Mouse (Mus musculus) brown adipose tissue, adult 24 weeks (tissue): ENCODE results near the gene Tmem203. TPM values are rescaled to one million over a fixed set of nuclear protein-coding genes. Genes with fewer than 3 reads are reported as not detected.
A peak's percentile ranks its signal among the peaks of the same experiment; 100 is the strongest.
"Not testable (repeated sequence)": the region's sequence is repeated elsewhere in the genome, so short reads cannot be mapped to it uniquely, and the experiment has no call there.

Experiments used
- H3K27ac ChIP-seq: fragments of 200-500 bp; replicated peaks from 2 replicates; pipeline ENCODE4 v1.5.1; 2012; ENCODE audit warnings: low read depth, mild to moderate bottlenecking, low read length
- H3K4me1 ChIP-seq: fragments of 200-500 bp; 2 replicates; pipeline ENCODE4 v1.6.1; 2012; ENCODE audit warnings: low read length, mixed read lengths; ENCODE audit not compliant: control insufficient read depth, insufficient read depth, insufficient read length
- H3K4me3 ChIP-seq: fragments of 200-500 bp; 2 replicates; pipeline ENCODE4 v1.5.1; 2012; ENCODE audit warnings: low read depth, mild to moderate bottlenecking, low read length, moderate library complexity; ENCODE audit not compliant: insufficient read depth
- polyA plus RNA-seq: library from polyadenylated mRNA; stranded (reverse); fragments of >200 nt; gene quantifications from 2 replicates; pipeline ENCODE4 v1.2.4, GENCODE M21; 2012; ENCODE audit not compliant: missing spikeins, insufficient read depth, insufficient read length

Gene Tmem203
- polyA plus RNA-seq, 1 experiment, result 13.5 TPM

DNA sequence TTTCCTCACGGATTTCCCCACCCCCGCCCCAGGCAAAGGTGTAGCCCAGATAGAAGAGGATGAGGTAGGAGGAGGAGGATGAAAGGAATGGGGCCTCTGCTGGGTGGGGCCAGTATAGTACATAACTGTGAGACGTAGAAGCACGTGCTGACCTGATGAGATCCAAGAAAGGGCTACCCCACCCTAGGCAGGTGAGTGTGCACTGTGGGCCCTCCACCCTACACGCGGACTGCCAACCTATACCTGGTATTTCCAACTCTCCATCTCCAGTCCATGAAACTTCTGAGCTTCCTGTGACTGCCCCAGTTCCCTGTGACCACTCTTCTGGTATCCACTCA is 13.8 kb upstream of the Tmem203 start:
- Histone ChIP-seq H3K4me1 (peaks cover 3% of the 10 kb centered on the region; the same call in 1 of the 2 replicates), H3K27ac (no peak overlapping the region), H3K4me3 (peak overlapping the region; percentile 57; the same call in 1 of the 2 replicates)

DNA sequence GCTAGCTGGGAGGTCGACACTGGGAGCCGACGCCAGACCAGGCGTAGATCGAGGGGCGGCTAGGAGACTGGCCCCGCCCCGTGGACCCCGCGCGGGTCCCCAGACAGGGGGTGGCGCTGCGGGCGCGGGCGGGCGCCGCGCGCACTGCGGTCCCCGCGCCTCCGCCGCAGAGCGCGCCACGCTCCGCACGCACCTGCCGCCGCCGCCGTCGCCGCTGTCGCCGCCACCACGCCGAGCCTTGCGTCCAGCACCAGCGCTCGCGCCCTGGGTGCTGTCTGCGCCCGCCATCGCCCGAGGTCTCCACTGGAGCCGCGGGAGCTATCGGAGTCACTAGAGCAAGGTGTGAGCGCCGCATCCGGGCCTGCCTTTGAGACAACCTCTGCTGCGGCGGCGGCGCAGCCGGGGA is 13.1 kb upstream of the Tmem203 start, which contains the start of the genes Rnf208 and Cysrt1:
TSS of gene Rnf208 (plus strand) at position 155 of the 406 bp plus-strand sequence.
TSS of gene Cysrt1 (minus strand) at position 352 of the 406 bp plus-strand sequence.
- Histone ChIP-seq H3K4me3 (peak within 1 kb of the TSS; percentile 57), H3K27ac (no peak within 1 kb of the TSS), H3K4me1 (peaks cover 3% of the 10 kb centered on the region; the same call in 1 of the 2 replicates)

DNA sequence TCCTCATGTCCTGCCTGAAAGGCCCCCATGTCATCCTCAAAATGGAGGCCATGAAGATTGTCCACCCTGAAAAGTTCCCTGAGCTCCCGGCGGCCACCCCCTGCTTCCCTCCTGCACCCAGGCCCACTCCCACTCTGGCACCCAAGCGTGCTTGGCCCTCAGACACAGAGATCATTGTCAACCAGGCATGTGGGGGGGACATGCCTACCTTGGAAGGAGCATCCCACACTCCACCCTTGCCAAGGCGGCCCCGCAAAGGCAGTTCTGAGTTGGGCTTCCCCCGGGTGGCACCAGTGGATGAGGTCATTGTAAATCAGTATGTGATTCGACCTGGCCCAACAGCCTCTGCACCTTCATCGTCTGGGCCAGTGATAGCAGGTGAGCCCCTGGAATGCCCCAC is 11.9 kb upstream of the Tmem203 start:
- Histone ChIP-seq H3K27ac (no peak overlapping the region), H3K4me1 (peaks cover 3% of the 10 kb centered on the region; the same call in 1 of the 2 replicates)

DNA sequence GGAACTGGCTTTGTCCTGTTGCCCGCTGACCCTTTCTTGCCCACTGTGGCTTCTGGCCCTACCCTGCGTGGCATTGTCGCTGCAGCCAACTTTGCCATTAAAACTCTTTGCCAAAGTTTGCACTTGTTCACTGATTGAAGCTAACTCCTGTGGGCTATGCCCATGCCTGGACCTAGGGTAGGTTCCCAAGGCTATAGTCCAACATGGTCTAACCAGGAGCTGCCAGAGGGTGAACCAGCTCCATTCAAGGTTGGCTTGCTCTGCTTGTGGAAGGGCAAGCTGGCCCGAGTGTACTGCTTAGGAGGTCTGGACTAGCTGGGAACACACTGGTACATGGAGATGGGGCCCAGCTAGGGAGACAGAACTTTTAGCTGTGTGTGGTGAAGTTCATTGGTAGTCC is 11.1 kb upstream of the Tmem203 start:
- Histone ChIP-seq H3K27ac (no peak overlapping the region), H3K4me1 (peaks cover 3% of the 10 kb centered on the region; the same call in 1 of the 2 replicates), H3K4me3 (no peak overlapping the region)

More for the DNA sequence above, 11.9 kb upstream of the Tmem203 start:
- H3K4me3 ChIP-seq, result no peak overlapping the region

DNA sequence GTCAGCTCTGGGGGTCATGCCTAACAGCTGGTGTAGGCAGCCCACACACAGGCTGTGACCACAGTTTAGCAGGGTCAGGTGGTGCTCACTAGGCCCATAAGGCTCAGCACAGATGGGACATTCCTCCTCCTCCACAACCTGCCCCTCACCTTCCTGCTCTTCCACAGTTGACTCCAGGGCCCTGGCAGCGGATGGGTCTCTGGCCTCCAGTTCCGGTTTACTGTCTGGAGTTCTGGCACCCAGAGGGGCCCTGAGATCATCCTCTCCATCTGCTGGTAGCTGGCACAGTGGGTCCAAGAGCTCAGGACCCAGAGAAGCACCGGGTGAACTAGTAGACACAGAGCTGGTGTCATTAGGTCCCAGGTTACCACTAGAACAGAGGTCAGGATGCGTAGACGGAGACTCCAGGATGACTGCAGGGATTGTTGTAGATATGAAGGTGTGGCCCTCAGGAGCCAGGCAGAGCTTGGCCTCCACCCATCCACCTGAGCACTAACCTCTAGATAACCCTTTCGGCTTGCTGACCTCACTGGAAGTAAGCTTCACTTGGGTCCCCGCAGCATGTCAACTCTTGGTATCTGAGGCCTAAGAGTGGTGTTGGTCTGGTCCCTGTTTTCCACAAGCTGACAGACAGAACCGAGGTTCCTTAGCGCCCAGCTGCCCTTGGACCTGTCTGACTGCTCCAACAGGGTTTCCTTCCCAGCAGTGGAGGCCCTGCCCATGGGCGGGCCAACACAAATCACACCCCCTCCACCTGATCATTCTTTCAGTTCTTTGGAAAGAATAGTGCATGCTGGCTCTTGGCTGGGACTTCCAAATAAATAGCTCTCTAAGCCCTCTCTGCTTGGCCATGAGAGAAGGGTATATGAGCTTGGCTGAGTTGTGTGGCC is 8.8 kb upstream of the Tmem203 start, which contains the start of gene AL732309.1:
TSS of gene AL732309.1 (minus strand) at position 681 of the 890 bp plus-strand sequence.
- Histone ChIP-seq H3K4me1 (peaks cover under 1% of the 10 kb centered on the region; the same call in 1 of the 2 replicates), H3K4me3 (no peak within 1 kb of the TSS), H3K27ac (no peak within 1 kb of the TSS)

DNA sequence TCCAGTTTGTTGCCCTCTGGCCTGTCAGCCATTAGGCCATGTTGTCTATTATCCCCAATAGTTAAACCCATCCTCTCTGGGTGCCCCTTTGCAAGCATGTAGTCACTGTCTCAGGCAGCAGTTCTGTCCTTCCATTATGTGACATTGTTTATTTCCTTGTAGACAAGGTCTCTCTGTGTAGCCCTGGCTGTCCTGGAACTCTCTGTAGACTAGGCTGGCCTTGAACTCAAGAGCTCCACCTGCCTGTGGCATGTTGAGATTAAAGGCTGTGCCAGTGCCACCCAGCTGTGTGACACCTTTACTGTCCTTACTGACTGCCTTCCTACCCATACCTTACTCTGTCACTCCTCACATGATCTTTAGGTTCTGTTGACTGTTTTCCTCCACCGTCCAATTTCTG is 2.9 kb upstream of the Tmem203 start:
- Histone ChIP-seq H3K27ac (no peak overlapping the region), H3K4me1 (no peaks in the 10 kb centered on the region), H3K4me3 (no peak overlapping the region)

DNA sequence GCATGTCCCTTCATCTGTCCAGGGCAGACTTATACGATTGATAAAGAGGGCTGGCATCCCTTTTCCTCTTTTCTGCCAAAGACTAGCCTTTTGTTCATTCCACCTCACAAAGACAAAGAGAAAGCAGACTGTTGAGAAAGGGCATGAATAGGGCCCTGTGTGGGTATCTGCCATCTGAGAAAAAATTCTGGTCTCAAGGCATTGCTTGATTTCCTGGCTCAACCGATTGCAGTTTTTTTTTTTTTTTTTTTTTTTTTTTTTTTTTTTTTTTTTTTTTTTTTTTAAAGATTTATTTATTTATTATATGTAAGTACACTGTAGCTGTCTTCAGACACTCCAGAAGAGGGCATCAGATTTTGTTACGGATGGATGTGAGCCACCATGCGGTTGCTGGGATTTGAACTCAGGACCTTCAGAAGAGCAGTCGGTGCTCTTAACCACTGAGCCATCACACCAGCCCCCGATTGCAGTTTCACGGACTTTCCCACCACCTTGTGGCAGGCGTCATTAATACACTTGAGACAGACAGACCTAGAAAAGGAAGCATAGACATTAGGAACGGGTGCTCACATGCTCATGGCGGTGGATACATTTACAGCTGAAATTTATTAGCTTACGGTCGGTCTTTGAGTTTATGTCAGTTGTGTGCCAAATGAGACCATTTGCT is 1.3 kb downstream of the Tmem203 start:
- not testable (repeated sequence) for H3K4me1 ChIP-seq, H3K27ac ChIP-seq
- peak overlapping the region; percentile 30; the same call in 1 of the 2 replicates for H3K4me3 ChIP-seq

DNA sequence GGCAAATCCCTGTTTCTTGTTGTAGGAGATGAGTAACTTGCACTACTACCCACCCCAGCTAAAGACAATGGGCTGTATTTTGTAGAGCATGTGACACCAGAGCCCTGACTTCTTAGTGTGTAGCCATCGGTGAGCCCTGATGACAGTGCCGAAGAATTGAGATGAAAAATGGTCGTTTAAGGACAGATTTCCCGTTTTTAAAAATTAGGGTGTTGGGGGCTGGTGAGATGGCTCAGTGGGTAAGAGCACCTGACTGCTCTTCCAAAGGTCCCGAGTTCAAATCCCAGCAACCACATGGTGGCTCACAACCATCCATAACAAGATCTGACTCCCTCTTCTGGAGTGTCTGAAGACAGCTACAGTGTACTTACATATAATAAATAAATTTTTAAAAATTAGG is 2.0 kb downstream of the Tmem203 start:
- not testable (repeated sequence) for H3K4me3 ChIP-seq, H3K27ac ChIP-seq, H3K4me1 ChIP-seq

DNA sequence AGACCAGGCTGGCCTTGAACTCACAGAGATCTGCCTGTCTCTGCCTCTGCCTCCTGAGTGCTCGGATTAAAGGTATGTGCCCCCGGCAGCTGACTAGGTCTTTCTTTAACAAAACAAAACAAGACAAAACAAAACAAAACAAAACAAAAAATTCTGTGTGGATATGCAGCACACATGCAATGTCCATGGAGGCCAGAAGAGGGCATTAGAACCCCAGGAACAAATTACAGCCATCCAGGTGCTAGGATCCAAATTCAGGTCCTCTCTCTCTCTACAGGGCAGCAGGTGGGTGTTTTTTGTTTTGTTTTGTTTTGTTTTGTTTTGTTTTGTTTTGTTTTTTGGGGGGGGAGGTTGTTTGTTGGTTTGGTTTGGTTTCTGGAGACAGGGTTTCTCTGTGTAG is 3.6 kb downstream of the Tmem203 start:
- H3K27ac ChIP-seq, result no peak overlapping the region
- peaks cover 7% of the 10 kb centered on the region for H3K4me1 ChIP-seq
- H3K4me3 ChIP-seq, result no peak overlapping the region

DNA sequence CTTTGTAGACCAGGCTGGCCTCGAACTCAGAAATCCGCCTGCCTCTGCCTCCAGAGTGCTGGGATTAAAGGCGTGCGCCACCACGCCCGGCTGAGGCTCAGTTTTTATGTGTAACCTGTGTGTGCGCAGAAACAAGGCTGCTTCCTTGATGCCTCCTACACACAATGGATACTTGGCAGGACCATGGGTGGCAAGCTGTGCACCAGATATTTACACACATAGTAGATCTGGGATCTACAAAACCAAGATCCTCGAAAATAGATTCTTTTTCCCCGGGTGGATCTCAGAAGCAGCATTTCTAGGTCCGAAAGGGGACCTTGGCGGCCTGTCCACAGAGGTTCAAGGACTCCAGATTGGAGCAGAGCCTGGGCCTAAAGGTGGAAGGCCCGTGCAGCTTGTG is 6.6 kb downstream of the Tmem203 start:
- H3K4me1 ChIP-seq, result peaks cover 32% of the 10 kb centered on the region
- H3K27ac ChIP-seq, result no peak overlapping the region; the same call in 1 of the 2 replicates
- H3K4me3 ChIP-seq, result peak overlapping the region; percentile 58

DNA sequence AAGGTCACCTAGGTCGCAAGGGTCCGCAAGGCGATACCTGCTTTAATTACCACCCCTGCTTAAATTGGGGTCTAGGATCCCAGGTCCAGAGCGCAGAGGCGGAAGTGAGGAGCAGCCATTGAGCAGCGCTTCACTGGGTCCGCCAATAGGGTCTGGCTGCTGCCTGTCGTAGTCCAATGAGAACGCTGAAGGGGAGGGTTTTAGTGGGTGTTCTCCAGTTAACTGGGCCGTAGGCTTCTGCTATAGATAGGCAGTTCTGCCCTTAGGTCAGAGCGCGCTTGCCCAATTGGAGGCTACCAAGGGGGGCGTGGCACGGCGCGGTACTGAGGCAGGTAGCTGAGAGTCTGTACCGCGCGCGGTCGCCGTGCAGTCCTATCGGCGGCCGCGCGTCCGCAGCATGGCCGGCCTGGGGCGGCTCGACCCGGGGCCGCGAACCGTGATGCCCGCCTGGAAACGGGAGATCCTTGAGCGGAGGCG is 7.1 kb downstream of the Tmem203 start, which contains the start of gene Tprn:
TSS of gene Tprn (plus strand) at position 328 of the 477 bp plus-strand sequence.
- Histone ChIP-seq H3K4me1 (peaks cover 37% of the 10 kb centered on the region), H3K4me3 (peak within 1 kb of the TSS; percentile 63), H3K27ac (no peak within 1 kb of the TSS; the same call in 1 of the 2 replicates)

DNA sequence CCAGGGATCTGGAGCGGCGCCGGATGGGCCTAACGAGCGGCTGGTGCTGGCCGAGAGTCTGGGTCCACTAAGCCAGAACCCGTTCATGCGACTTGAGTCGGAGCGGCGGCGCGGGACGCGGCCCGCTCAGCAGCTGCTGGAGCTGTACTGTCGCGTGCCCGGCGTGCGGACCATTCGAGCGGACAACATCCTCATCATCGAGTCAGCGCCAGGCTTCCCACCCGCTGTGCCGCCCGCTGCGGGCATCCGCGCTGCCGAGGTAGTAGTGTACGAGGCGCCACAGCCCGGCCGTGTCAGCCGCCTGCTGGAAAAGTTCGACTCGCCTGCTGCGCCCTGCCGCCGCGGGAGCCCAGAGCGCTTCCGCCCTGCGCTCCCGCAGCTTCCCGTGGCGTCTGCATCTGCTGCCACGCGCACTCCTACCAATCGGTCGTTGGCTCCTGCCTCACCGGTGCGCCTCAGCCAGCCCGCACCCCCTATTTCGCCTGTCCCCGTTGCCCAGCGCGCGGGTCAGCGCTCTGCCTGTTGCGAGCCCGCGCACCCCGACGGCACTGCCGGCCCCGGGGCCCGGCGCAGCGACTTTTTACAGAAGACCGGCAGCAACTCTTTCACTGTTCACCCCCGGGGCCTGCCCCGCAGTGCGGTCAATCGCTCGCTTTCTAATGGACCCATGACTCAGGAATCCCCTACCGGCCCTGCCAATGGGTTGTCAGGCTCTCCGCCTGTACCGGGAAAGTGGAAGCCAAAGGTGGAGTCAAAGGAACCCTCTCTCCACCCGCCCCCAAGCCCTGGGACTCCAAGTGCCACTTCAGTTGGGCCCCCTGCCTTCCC is 7.8 kb downstream of the Tmem203 start:
- peak overlapping the region; percentile 63 for H3K4me3 ChIP-seq
- no peak overlapping the region for H3K27ac ChIP-seq
- H3K4me1 ChIP-seq, result peaks cover 37% of the 10 kb centered on the region

DNA sequence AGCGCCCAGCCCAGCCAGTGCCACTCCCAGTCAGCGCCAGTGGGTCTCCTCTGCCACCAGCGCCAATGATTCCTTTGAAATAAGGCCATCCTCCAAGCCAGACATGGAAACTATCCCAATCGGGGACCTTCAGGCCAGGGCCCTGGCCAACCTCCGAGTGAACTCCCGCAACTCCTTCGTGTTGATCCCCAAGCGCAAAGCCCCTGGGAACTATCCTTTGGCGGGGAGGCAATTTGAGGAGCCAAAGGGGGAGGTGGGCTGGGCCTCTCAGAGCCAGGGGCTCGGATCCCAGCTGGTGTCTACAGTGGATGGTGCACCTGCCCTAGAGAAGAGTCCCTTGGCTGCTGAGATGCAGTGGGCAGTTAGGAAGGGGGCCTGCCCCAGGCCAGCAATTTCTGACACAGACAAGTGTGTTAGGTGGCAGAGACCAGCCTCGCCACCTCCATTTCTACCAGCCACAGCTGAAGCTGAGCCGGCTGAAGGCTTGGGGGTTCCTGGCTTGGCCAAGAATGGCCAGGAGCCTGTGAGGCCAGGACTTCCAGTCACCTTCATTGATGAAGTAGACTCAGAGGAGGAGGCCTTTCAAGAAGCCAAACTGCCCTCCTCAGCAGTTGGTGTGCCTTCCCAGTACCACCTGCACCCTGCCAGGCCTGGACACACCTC is 8.5 kb downstream of the Tmem203 start:
- Histone ChIP-seq H3K4me3 (peak overlapping the region; percentile 63), H3K27ac (no peak overlapping the region), H3K4me1 (peaks cover 37% of the 10 kb centered on the region)

DNA sequence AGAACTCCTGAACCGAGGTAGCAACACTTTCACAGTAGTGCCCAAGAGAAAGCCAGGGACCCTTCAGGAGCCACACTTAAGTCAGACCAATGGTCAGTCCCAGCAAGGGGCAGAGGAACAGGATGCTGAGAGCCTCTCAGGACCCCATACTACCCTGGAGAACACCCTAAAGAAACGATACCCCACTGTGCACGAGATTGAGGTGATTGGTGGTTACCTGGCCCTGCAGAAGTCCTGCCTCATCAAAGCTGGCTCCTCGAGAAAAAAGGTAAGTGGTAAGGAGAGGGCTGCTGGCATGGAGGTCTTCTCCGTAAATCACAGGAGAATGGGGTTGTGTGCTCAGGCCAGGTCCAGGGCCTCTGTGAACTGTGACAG is 9.0 kb downstream of the Tmem203 start:
- H3K27ac ChIP-seq, result no peak overlapping the region
- H3K4me1 ChIP-seq, result peaks cover 37% of the 10 kb centered on the region
- H3K4me3 ChIP-seq, result no peak overlapping the region
